Mouse (Mus musculus) megakaryocyte, embryonic 14.5 days (primary cell): ENCODE data around the gene Pou2f1.

ENCODE experiments used
- FLI1 ChIP-seq: IDR thresholded peaks from 2 replicates; pipeline ENCODE4 v1.6.1; 2012; ENCODE audit warnings: low read length, inconsistent platforms, mixed read lengths
- GATA1 ChIP-seq: IDR thresholded peaks from 3 replicates; pipeline ENCODE4 v1.6.1; 2012; ENCODE audit warnings: mixed read lengths, low read length, inconsistent platforms, borderline replicate concordance

- TF ChIP-seq GATA1: no peak
- TF ChIP-seq FLI1: no peak
Measured at GRCm38 (mm10) chr1:165908153-165908552, 94.3 kb downstream of the Pou2f1 start.
